Mouse (Mus musculus): ENCODE results near the gene Cmah.

Cmah gene

DNA sequence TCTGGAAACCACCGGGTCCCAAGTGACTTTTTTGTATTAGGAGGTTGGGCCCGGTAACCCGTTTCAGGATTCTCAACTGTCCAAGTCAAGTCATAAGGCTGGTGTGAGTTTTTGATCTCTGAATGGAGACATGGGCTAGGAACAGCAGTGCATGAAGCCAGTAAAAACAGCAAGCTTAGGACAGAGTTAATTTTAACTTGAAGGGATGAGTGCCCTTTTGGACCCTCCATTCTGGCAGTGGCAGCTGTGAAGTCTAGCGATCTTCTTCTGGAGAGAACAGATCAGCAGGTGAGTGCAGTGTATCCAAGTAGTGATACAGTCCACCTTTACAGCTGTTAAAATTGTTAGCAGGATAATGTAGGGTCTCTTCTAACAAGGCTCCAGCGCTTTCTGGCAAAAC is at the start of gene Cmah:
TSS of gene Cmah (plus strand) at position 204 of the 400 bp plus-strand sequence.
- no peak for DNase-seq

DNA sequence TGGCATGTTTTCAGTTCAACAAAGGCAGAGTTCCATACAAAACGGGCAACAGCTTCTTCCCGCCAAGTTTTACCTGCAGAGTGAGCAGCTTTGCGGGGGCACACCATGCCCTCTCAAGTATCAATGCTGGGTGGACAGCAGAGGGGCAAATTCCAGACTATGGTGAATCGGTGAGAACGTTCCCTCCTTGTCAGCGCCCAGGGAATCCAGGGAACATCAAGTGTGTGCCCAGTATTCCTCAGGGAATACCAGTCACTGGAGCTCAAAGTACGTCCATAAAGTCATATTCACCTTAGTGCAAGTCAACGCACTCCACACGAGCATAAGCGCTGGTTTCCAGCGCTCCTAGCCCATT is 47.8 kb upstream of the Cmah start:
- DNase-seq = no peak

DNA sequence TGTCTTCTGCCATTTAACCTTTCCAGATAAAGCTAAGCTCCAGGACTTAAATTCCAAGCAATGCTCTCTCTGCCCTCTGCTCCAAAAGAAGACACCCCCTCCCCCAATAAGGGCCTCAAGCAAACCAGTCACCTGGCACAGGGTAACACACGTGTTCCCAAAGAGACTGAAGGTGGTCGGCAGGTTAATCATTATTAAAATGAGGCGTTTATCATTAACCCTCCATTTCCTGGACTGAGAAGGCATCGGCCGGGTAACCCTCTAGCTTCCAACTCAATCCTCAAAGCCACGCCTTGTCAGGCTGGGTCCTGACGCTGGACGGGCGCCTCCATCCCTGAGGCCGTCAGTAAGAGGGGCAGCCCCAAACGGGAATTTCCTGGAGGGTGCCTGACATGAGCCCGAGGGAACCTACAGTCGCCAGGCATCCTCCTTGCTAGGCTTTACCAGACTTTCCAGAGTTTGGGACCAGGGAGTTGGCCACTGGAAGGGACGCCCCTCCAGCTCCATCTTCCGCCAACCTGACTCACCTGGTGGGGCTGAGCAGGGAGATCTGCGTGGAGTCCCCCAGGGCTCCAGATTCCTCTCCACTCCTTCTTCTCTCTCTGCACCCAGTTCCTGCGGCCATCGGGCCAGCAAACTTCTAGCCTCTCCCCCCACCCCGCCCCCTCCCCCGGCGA is 47.3 kb upstream of the Cmah start:
- peak; percentile 31 for DNase-seq

DNA sequence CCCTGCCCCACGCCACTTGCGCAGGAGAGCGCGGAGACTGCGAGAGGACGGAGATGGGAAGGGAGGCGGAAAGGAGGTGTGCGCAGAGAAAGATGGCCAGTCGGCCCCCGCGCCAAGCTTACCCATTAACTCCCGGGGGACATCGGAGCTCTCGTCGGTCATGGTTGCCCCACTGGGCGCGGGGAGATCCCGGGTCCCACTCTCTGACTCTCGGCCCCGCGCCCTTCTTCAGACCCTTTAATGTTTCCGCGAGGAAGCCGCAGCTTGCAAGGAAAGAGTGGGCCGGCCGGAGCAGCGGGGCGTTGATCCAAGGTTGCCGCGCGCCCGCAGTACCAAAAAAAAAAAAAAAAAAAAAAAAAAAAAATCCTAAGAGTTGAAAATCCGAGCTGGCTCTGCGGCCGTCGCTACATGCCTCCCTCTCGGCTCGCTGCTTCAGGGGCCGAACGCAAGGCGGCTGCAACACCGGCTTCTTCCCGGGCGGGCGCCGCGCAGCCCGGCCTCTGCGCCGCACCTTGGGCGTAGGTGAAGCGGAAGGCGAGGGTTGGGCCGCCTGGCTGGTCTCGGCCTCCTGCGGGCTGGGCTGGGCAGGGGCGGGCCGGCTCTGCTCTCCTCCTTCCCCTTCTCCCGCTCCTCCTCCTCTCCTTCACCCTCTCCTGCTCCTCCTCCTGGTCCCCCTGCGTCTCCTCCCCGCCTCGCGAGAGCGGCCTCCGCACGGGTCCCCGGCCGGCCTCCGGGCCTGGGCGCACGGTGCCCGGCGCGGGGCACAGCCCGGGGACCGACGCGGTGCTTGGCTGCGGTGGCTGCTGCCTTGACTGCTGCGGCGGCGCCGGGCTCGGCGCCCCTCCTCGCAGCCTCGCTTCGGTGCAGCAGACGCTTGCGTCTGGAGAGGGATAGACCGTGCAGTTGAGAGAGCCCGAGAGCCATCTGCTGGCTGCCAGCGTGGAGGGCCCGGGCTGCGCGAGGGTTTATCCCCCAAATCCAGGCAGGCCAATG is 46.5 kb upstream of the Cmah start, which contains the start of gene Carmil1:
TSS of gene Carmil1 (minus strand) at position 357 of the 993 bp plus-strand sequence.
- DNase-seq = peak; percentile 90

DNA sequence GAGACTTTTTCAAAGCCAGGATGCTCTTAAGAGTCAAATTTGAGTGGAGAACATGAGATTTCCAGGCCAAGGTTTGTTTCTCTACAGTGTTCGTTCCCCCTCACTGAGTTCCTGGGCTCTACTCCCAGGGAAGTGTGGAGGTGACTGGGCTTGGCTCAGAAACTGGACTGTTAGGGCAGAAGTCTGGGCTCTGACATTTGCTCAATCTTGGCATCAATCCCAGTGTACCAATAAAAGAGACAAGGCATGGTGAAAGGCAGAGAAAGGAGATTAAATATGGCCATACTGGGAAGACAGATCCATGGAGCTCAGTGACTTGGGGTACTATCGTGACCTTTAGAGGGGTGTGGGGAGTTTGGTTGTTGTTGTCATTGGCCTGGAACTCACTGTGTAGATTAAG is 39.8 kb upstream of the Cmah start:
- DNase-seq = no peak

DNA sequence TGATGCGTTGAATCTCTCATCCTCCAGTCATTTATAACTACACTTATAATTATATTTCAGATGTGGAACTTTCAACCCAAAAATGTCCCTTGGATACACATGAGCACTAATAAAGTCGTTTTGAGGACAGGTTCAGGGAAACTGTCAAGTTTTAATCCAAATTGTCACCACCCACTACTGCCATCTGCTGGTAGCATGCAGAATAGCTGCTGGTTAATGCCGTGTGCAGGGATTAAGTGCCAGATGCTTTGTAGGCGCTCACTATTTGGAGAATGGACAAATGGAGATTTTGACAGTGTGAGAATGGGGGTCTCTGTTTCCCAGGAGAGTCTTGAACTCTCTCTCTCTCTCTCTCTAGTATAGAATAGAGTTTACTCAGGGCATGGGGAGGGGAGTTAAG is 30.0 kb upstream of the Cmah start:
- DNase-seq = peak; percentile 58

DNA sequence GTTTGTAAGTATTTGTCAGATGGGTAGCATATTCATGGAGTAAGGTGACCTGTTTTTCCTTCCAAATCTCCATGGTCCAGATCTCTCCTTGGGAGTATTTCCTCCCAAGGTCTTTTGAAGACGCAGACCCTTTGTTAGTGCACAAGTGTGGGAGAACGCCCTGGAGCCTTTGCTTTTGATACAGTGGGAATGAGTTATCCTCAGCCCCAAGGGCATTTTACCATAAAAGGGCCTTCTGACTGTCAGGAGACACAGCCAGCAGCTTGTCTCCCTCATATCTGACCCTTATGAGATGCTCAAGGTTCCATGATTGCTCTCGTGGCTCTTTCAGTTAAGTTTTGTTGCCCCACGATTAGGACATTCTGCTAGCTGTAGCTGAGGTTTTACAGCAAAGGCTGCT is 21.7 kb upstream of the Cmah start:
- DNase-seq = no peak

DNA sequence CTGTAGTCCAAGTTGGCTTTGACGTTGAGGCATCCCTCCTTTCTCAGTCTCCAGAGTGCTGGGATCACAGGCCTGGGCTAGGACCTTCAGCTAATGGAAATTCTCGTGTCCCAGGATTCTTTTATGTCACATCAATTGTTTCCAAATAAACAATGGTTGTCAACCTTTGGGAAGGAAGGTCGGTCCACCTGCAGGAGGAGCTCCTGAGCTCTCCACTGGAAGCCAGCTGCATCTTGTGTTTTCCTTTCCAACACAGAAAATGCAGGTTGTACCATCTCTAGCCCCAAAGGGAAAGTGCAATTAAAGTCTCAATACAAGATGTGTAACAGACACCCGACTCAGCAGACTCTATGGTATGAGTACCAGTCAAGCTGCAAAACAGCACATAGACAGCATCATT is 21.0 kb upstream of the Cmah start:
- DNase-seq = no peak

DNA sequence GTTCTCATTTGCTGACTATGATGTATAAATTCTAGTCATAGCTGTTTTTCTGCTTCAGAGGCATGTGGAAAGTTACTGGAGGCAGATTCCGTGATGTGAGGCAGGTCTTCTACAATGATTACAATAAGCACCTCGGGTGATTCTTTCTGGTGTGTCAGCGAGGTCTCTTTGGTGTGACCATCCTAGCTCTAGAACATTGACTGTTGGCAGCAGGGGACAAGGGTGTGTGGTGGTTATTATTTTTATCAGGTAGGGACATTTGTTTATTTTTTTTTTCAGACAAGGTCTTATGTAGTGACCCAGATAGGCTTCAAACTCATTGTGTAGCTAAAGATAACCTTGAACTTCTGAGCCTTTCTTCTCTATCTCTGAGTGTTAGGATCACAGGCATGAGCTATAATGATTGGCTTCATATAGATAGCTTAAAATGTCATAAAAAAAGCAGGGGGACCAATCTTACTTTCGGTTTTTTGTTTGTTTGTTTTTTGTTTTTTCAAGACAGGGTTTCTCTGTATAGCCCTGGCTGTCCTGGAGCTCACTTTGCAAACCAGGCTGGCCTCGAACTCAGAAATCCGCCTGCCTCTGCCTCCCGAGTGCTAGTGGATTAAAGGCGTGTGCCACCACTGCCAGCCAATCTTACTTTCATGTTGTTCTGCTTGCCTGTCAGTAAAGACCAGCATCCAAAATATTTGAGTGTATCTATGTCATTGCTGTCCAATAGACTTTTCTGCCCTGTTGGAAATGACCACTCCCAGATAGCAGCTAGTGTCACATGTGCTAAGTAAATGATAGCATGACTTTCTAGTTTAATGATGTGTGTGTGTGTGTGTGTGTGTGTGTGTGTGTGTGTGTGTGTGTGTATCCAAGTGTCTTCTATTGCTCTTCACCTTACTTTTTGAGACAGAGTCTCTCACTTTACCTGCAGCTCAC is 15.9 kb upstream of the Cmah start:
- no peak for DNase-seq

DNA sequence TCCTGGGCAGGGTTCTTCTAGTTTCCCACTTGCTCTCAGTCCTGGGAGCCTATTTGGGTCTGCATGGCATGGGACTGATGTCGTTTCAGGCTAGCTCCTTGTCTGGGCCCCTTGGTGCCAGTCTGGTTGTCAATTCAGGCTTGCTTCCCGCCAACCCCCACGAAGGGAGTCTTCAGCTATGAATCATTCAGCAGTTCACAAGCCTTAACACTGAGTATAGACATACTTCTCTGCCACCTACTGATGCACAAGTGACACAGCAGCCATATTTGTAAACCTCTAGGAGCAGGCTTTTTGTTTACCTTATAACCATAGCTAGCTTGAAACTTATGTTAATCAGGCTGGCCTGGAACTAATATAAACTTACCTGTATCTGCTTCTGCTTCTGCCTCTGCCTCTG is 10.6 kb upstream of the Cmah start:
- no peak for DNase-seq

DNA sequence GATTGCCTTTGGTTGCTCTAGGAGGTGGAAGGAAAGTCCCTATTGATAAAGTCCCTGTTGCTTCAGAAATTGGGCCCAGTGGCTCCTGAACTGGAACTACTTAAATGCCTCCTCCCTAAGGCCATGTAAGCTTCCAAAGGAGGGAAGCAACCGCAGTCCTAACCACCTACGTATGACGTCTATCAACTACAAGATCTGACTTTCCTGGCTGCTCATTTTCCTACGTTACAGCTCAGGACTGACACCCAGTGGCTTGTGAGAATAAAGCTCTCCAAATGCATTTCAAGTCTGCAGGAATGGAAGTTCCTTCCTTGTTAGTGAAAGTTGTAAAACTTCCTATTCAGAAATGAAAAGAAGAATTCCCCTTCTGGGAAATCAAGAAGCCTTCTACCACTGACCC is 8.6 kb upstream of the Cmah start:
- DNase-seq = peak; percentile 45

DNA sequence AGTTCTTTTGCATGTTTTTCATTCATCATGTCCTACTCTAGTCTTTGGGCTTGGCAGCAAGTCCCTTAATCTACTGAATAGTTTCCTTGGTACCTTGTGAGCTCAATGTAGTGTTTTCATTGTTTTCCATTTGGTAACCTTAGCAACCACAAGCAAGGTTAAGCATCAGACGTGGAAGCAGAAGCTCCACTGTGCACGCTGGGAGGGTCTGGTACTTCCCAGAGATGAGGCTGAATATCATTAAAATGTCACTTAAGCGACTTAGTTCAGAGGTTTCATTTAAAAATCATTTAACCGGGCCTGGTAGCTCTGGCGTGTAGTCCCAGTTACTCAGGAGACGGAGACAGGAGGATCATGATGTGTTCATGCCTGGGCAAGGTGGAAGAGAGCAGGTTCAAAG is 5.9 kb upstream of the Cmah start:
- DNase-seq = no peak

DNA sequence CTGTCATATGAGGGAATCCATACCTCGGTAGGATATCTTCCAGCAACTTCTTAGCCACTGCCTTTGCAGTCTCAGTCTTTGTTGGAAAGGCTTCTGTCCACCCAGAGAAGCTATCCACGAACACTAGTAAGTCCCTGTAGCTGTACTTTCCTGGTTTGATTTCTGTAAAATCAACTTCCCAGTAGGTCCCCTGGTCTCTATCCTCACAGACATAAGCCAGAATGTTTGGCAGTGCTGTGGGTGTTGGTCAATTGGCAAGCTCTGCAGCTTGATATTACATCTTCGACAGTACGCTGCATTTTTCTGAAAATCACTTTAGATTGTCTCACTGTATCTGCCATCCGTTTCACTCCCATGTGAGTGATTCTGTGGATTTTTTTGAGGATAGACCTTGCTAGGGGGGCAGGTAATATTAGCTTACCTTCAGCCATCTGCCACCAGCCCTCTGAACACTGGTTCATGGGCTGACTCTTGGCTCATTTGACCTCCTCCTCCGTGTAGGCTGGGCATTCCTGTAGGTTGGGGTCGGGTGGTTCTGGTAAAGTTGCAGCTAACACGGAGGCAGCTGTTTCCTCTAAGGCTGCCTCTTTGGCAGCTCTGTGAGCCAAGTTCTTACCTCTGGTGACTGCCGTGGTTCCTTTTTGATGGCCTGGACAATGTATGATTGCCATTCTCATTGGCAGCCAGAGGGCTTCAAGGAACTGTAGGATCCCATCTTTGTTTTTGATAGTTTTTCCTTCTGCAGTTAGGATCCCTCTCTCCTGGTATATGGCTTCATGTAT is 1.0 kb downstream of the Cmah start:
- DNase-seq = no peak

DNA sequence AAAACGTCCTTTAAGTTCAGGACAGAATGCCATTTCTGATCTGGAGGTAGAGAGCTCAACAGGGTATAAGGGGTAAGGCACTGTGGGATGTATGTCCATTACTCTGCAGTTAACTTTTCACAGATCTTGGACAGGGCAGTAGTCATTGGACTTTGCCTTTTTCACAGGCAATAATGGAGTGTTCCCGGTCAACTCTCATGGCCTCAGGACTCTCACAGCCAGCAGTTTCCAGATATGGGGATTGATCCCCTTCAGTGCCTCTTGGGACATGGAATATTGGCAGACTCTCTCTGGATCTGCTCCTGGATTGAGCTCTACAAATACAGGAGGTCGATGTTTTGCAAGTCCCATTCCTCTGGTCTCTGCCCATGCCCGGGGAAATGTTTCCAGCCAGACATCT is 2.9 kb downstream of the Cmah start:
- DNase-seq = no peak

DNA sequence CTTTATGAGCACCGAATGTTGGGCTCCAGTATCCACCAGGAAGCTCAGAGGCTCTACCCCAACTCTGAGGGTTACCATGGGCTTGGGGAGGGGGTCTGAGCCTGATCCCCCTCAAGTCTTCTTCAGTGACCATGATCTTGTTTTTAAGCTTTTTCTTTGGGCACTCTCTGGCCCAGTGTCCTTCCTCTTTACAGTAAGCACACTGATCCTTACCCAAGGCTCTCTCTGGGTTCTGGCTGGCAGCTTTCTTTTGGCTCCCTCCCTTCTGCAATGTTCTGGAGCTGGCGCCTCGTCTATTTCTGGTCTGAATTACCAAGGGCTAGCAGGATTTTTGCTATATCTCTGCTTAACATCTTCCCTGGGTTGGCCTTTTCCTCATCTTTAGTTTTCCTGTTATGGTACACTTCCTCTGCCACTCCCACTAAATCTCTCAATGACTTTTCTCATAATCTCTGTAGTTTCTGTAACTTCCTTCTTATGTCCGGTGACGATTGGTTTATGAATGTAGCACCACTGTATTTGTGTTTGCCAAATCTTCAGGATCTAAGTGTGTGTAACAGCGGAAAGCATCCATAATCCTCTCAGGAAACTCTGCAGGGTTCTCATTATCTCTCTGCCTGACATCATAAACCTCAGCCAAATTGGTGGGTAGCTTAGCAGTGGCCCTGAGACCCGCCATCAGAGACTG is 3.8 kb downstream of the Cmah start:
- no peak for DNase-seq

DNA sequence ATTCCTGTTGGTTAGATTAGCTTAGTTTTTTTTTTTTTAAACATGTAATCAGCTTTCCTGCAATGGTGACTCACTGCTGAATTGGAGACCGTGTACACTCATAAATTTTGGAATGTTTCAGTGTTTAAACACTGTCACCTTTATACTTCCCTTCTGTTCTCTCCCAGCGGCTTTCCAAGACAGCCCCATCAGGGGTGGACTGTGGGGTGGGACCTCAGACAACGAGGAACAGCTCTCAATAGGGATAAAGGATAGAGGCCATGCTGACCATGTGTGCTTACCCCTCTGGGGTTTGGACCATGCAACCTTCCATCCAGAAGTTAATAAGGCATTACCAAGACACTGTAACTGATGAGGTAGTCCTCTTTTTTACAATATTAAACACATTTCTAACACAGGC is 5.3 kb downstream of the Cmah start:
- DNase-seq = no peak

DNA sequence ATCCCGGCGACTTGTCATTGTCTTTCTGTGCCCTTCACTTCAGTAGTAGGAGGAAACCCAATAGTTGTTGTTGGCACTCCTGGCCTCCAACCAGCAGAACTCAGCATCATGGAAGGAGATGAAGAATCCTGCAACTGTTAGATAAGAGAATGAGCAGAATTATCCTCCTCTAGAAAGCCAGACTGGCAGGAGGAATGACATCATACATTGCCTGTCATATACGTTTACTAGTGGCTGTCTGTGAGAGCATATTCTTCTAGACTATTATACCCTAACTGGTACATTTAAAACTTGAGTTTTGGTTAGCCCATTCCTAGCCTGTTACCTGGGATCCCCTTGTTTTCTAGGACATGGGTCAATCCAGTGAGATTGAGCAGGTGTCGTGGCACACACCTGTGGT is 9.6 kb downstream of the Cmah start:
- DNase-seq = no peak

DNA sequence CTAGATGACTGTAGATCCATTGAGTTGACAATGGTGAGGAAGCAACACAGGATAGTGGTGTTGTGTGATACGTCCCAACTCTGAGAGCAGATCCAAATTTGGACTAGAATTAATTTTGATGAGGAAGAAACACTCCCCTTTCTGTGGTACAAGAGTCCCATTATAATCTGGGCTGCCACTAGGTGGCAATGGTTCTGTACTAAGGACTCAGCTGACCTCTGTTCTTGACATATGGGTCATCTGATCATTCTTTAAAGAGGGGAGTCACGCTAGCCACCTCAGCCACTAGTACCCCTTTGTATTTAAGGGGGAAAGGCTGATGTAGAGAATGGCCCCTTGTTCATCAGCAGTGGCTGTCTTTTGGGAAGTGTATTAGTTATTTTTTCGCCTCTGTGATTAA is 10.7 kb downstream of the Cmah start:
- peak; percentile 61 for DNase-seq

DNA sequence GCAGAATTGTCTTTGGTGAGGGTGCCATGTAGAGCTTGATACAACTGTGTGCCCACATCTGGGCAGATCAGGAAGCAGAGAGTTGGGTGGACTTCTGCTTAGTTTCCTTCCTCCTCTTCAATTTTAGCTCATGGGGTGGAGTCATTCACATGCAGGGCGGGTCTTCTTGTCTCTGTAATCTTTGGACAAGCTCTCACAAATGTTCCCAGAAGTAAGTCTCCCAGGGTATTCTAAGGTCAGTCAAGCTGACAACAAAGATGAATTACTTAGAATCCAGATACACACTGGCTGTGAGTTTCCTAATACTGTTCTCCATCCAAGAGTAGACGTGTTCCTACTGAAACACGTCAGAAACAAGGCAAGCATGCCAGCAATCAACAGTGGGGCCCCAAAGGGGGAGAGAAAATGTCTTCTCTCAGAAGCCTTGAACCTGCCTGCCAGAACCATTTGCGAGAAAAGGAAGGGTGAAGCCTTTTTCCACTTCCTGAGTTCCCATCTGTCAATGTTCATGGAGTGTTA is 11.2 kb downstream of the Cmah start:
- peak; percentile 72 for DNase-seq

DNA sequence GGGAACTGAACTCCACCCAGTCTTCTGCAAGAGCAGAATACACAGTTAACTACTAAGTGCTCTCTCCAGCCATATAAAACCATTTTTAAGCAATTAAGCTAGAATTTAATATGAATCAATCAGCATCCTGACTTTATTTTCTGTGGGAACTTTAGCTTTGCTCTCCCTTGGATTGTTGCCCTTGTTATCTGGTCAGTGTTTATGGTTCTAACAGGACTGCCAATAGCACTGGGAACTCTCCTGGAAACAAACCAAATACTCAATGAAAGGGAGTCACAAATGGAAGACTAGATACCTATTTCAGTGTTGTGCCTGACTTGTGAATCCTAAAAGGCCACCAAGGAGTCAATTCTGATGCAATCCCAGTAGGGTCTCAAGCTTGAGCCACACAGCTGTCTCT is 12.7 kb downstream of the Cmah start:
- no peak for DNase-seq

DNA sequence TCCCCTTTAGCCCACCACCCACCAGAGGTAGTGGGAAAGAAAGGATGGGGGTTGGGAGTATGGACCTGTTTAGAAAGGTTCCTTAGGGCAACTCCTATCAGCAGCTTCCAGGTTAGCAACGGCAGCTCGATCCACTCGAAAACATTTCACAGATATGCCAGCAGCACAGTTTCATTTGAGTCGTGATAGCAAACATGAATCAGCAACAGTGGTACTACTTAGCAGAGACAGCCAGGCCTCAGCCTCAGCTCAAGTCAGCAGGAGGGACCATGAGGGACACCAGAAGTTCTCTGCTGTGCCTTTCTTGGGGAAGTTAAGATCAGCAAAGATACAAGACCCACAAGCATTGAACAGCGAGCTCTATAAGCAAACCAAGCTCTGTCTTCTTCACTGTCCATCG is 13.3 kb downstream of the Cmah start:
- DNase-seq = no peak

All from lung, postnatal 10 days (tissue).